Mouse (Mus musculus) macrophage (primary cell): ENCODE data around the gene Bmf. TPM values are rescaled to one million over a fixed set of nuclear protein-coding genes. Genes with fewer than 3 reads are reported as not detected.
"Not testable (repeated sequence)": the region's sequence is repeated elsewhere in the genome, so short reads cannot be mapped to it uniquely, and the experiment has no call there.

Experiments
- H3K27ac ChIP-seq: fragments of 350-480 bp; formaldehyde crosslinking; 2 replicates; pipeline ENCODE4 v1.9.0; 2021
- H3K36me3 ChIP-seq: fragments of 350-480 bp; formaldehyde crosslinking; 2 replicates; pipeline ENCODE4 v1.9.0; 2021; ENCODE audit errors: inconsistent target
- H3K4me3 ChIP-seq: fragments of 350-480 bp; formaldehyde crosslinking; 2 replicates; pipeline ENCODE4 v1.9.0; 2021; ENCODE audit errors: inconsistent target
- H3K79me2 ChIP-seq: fragments of 350-480 bp; formaldehyde crosslinking; 2 replicates; pipeline ENCODE4 v1.9.0; 2021; ENCODE audit errors: inconsistent target
- WGBS: methylation state at CpG from one replicate; pipeline ENCODE4 v1.1.7; 2026; ENCODE audit warnings: inconsistent platforms; ENCODE audit not compliant: missing documents; 5-methylcytosine and 5-hydroxymethylcytosine counted together
- polyA plus RNA-seq: library from polyadenylated mRNA; stranded (reverse); fragments of 250-400 nt; gene quantifications from 3 replicates; pipeline ENCODE4 v1.2.4, GENCODE M21; 2018; ENCODE audit warnings: inconsistent platforms

The Bmf gene
- polyA plus RNA-seq, 1 experiment from 2014 or later: 5.3 TPM

DNA sequence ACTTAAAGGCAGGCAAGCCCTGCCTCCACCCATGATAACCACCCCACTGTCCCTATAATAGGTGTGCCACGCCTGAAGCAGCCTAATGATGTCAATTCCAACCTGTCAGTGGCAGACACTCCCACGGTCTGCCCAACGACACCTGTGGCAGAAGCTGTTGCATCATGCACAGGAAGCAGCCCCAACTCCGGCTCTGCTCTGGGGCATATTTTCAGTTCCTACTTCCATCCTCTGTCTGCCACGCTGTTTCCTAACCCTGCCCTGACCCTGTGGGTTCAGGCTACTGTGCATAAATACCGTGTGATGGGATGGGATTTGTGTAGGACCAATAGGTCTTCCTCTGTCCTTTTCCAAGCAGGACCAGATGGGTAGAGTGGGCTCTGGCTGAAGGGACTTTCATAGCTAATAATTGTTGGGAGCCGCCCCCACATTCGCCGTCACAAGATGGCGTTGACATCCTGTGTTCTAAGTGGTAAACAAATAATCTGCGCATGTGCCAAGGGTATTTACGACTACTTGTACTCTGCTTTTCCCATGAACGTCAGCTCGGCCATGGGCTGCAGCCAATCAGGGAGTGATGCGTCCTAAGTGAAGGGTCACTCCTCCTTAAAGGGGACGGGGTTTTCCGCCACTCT, 5.0 kb upstream of the Bmf start:
- not testable (repeated sequence) for H3K36me3 ChIP-seq, H3K79me2 ChIP-seq
- WGBS: 8% methylated on average over 6 of the region's 17 CpGs
- Histone ChIP-seq H3K4me3 (peak overlapping the region; percentile 30), H3K27ac (peak overlapping the region; percentile 46)

DNA sequence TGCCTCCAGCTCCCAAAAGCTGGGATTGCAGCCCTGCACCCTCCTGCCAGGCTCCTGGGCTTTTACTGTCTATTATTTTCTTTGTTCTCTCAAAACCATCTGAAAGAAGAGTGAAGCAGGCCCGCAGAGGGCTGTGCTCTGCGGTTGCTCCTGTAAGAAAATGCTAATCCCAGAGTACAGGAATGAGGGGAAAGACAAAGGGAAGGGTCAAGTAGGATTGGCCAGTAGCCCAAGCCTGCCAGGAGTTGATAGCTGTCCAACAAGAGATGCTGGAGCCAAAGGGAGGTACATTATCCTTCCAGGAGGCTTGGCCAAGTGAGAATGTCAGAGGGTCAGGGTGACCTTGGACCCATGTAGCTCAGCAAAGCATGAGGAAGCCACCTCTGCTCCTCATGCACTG, 2.1 kb upstream of the Bmf start:
- Histone ChIP-seq H3K27ac (no peak overlapping the region), H3K36me3 (no peaks in the 10 kb centered on the region), H3K4me3 (no peak overlapping the region), H3K79me2 (no peaks in the 10 kb centered on the region)
- WGBS: 91% methylated on average over 2 of the region's 2 CpGs

DNA sequence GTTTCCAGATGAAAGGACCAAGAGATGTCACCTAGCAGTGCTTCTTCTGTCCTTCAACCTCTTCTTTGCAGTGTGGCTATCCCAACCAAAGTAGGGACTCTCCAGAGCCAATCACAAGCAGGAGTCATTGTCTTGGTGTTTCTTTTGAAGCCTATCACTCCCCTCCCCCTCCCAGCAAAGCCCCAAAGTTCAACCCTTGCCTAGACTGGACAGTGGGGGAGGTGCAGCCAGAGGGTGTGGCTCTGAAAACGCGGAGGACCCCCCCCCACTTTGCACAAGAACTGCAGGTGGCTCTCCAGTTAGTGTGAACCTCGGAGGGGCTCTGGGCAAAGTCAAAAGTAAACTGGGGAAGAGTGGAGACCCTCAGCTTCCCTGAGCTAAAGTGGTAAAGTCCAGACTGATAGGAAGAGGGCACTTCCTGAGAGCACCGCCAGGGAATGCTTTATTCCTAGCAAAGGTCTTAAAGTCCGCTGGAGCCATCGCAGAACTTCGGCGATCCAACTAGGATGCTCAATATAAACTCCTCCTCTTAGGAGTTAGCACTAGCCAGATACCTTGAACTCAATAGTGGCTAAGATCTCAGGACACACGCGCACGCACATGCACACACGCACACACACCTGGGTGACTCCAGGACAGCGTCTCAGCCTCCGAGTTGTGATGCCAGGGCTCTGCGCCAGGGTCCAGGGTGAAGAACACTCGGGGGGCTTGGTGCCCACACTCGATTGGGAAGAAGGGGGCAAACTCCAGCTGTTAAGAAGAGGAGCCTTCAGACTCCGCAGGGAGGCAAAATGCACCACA, 866 bp downstream of the Bmf start:
- H3K27ac ChIP-seq: no peak overlapping the region
- WGBS: 8% methylated on average over 18 of the region's 18 CpGs
- H3K36me3 ChIP-seq: no peaks in the 10 kb centered on the region
- peak overlapping the region; percentile 49 for H3K4me3 ChIP-seq
- H3K79me2 ChIP-seq: no peaks in the 10 kb centered on the region

DNA sequence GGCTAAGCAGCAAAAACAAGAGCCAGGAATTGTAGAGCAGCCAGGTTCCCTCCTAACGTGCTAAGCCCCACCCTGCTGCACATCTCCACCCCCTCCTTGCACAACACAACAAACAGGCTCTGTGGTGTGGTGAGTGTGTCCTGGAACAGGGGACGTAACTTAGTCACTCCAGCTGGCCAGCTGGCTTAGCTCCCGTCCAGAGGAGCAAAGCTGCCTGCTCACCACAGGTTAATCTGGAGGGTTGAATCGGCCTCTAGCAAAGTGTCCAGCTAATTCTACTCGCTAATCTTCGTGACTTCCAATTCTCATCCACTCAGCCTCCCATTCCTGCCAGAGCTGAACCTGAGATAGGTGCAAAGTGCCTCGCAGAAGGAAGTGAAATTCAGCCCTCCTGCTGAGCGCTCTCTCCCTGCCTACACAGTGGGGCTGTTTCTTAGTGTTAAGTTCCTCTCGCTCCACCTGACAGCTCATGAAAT, 1.9 kb downstream of the Bmf start:
- Histone ChIP-seq H3K36me3 (no peaks in the 10 kb centered on the region), H3K4me3 (no peak overlapping the region), H3K79me2 (no peaks in the 10 kb centered on the region), H3K27ac (no peak overlapping the region)
- WGBS: 15% methylated on average over 9 of the region's 9 CpGs

DNA sequence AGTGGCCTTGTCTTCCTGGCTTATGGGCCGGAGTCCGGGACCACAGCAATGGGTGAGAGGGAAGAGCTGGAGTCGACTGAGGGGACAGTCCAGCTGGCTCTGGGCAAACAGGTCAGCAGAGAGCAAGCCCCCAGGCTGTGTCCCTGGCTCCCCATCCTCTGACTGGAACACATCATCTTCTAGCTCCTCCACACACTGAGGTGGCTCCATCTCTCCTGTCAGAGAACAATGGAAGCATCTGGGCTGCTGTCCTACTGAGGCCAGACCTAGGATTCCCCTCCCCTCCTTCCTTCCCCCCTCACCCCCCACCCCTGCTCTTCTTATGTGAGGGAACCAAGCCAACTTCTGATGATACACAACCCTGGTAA, 2.7 kb downstream of the Bmf start:
- Histone ChIP-seq H3K4me3 (no peak overlapping the region), H3K79me2 (no peaks in the 10 kb centered on the region), H3K36me3 (no peaks in the 10 kb centered on the region), H3K27ac (no peak overlapping the region)
- WGBS: 64% methylated on average over 3 of the region's 3 CpGs

DNA sequence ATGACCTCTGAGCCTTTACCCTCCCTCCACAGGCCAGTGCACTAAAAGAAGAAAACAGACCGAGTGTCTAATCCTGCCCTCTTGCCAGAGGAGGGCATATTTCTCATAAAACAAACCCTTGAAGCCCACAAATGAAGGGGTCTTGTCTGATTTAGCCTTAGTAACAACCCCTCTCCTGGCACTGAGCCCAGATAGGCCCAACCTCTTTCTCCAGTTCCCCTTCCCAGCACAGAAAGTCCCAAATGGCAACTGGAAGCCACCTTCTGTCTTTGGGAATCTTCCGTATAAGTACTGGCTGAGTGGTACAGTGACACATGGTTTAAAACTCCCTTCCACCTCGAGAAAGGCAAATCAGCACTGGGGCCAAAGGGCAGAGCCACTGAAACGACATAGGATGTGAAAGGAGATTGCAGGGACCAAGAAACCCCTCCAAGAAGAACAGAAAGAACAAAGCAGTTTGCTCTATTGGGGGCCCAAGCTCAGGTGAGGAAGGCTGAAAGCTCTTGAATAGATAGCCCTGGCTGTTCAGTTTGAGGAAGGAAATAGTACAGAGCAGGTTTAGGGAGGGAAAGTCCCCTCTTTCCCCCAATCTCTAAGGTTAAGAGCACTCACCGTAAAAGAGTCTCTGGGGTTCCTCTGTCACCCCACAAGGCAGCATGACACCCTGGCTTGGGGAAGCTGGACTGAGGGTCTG, 3.2 kb downstream of the Bmf start:
- H3K4me3 ChIP-seq: no peak overlapping the region
- no peak overlapping the region for H3K27ac ChIP-seq
- no peaks in the 10 kb centered on the region for H3K79me2 ChIP-seq
- no peaks in the 10 kb centered on the region for H3K36me3 ChIP-seq
- WGBS: 47% methylated on average over 5 of the region's 5 CpGs

DNA sequence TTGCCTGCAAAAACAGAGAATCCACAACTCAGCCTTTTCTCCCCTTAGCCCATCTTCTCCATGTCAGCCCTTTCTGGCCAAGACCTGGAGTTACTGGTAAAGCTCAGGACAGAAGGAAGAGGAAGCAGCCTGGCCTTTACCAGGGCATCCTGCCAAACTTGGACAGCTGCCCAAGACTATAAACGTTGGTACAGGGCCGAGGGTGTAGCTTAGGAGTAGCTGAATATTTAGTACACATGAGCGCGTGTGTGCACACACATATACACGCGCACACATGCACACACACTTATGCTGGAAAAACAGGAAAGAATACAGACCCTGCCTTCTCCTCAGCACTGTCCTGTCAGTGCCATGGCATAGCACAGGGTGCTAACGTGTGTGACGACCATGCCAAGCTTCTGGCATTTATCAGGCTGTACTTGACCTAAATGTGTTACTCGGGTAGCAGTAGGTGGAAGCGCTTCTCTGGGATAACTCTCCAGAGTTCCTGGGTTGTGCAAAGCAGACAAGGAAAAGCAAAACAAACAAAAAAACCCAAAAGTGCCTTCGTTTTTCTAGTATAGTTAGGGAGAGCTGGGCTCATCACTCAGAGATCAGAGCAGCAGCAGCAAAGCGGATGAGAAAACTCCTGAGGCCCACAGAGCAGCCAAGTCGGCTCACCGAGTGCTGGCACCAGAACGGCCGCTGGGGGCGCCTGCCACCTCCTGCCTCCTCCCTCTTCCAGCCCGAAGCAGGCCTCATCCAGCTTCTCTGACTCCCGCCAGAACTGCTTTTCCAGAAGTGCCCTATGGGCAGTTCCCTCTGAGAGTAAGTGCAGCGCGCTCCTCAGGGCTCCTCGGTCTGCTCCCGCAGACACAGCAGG, 4.0 kb downstream of the Bmf start:
- Histone ChIP-seq H3K27ac (peak overlapping the region; percentile 25), H3K4me3 (no peak overlapping the region), H3K79me2 (no peaks in the 10 kb centered on the region), H3K36me3 (no peaks in the 10 kb centered on the region)
- 45% methylated on average over 23 of the region's 23 CpGs for WGBS

DNA sequence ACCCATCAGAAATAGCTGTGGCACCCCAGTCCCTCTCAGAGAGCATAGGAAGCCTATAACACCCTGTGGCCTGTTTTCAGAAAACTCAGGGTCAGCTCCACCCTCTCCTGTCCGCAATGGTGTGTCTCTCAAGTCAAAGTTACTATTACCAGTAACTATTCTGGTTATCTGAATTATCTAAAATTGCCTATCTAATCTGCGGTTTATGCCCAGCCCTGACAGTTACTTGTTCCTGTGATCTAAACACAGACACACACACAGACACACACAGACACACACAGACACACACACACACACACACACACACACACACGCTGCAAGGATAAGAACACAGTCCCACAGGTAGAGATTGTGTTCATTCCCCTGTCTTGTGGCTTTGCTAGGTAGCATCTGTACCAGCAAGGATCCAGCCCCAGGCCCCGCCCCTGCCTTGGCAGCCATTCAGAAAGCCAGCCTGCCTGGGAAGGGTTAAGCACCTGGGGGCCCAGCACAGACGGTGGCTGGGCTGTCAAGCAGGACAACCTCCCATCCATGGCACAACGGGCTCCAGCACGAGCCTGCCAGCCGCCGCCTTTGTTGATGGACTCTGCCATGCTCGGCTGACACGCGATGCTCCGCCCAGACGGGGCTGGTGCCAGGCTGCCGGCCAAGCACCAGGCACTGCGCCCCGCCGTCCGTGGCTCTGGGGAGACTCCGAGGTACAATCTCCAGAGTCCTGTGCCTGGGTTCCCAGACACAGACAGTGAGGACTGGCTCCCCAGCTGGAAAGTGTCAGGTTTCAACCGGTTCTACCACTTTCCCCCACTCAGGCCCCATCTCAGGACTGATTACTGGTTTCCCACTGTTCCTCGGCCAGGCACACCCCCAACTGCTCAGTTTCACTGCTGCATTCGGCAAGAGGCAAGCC, 5.3 kb downstream of the Bmf start:
- 11% methylated on average over 23 of the region's 23 CpGs for WGBS
- peak overlapping the region; percentile 25 for H3K27ac ChIP-seq
- H3K79me2 ChIP-seq: no peaks in the 10 kb centered on the region
- H3K36me3 ChIP-seq: no peaks in the 10 kb centered on the region
- no peak overlapping the region; the same call in 1 of the 2 replicates for H3K4me3 ChIP-seq

DNA sequence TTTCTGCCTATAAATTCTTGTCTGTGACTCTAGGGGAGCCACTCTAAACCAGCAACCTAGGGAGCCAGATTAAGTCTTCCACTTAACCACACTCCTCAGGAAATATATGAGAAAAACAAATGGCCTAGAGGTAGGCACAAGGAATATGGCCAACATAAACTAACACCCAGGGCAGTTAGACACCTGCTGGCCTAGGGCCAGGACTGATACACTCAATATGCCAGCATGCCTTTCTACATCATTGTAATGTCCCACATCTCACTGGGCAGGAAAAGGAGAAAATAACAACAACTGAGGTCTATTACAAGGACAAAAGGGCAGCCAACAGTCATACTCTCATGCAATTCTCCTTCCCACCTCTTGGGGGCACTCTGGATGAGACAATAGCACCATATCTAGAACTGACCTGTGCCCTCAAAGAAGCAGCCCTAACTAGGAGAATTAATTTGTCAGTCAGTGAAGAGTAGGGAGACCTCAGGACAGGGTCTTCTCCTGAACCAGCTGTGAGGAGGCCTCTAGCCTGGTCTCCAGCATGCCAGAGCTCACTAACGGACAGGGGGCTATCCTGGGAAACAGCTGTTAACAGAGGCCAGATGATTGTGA, 6.4 kb downstream of the Bmf start:
- no peaks in the 10 kb centered on the region for H3K36me3 ChIP-seq
- WGBS: 100% methylated on average over 1 of the region's 1 CpGs
- H3K4me3 ChIP-seq: no peak overlapping the region
- H3K79me2 ChIP-seq: no peaks in the 10 kb centered on the region
- H3K27ac ChIP-seq: no peak overlapping the region

DNA sequence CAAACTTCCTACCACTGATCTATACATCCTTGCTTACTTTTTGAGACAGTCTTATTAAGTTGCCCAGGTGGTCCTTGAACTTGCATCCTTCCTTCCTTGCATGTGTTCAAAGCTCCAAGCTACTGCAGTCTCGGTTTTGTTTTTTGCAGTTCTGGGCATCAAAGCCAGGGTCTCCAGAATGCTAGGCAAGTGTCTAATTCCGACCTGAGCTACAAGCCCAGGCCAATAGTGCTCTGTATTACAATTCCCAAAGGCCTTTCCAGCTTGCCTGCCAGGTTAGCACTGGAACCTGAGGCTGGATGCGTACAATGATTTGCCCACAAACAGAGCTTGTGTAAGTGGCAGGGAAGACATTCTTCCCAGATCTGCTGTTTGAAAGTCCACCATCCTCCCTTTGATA, 7.8 kb downstream of the Bmf start:
- Histone ChIP-seq H3K79me2 (no peaks in the 10 kb centered on the region), H3K36me3 (no peaks in the 10 kb centered on the region), H3K27ac (no peak overlapping the region), H3K4me3 (no peak overlapping the region)
- WGBS: 94% methylated on average over 3 of the region's 3 CpGs

DNA sequence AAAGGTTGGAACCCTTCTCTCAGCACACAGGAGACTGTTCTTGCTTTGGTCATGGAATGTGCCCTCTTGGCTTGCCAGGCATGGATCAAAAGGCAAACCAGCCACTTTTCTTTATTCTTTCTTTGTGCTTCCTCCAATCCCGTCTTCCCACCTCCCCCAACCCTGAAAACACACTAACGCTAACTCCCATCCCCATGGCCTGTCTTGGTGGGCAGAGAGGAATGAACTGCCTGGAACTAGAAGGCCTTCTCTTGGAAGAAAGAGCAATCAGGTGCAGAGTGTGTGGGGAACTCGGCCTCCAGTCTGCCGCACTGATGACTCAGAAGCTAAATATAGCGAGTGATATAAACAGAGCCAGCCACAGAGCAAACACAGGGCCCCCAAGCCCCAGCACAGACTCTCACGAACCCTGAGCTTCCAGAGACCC, 8.8 kb downstream of the Bmf start:
- 7% methylated on average over 6 of the region's 6 CpGs for WGBS
- Histone ChIP-seq H3K79me2 (no peaks in the 10 kb centered on the region), H3K36me3 (no peaks in the 10 kb centered on the region), H3K27ac (peak overlapping the region; percentile 87), H3K4me3 (no peak overlapping the region)

DNA sequence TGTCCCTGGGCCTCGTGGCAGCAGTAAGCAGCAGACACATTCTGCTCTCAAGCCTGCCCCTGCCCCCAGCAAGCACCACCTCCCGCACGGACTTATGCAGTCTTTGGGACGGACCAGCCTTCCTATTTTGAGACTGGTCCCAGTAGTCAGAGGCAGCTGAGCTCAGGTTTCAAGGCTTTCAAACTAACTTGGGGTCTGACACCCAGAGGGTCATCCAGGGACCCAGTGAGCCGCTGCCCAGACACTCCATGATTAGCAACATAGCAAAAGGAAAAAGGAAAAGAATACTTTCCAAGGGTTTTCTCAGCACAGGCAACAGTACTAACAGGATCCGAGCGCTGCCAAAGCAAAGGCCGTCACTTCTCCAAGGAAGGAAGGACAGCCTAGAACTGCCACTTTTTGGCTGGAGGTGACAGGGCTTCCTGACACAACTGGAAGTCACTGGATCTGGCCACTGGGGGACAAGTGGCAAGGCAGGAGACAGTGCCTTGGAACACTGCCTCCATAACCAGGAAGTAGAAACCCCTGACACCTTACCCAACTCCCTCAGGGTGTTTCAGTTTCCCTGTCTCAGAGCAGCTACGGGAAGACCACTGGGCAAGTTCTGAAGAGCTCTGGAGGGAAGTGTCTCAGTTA, 9.5 kb downstream of the Bmf start:
- Histone ChIP-seq H3K79me2 (no peaks in the 10 kb centered on the region), H3K36me3 (no peaks in the 10 kb centered on the region), H3K27ac (peak overlapping the region; percentile 87), H3K4me3 (no peak overlapping the region)
- 72% methylated on average over 9 of the region's 9 CpGs for WGBS

DNA sequence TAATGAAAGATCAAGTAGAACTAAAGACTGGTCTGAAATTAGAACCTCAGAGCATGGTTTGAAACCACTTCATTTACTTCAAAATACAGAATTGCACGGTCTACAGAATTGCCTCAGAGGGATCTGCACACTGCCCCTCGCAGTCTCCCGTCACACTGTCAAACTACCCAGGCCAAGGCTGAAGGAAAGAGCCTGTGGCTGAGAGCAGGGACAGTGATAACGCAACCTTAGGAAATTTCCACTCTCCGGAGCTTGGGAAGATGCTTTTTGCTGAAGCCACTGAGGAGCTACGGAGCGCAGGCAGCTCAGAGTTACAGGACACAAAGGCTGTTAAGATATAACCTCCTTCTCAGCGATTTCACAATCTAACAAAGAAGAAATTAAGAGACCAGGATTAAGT, 10.4 kb downstream of the Bmf start:
- H3K27ac ChIP-seq: no peak overlapping the region
- H3K79me2 ChIP-seq: no peaks in the 10 kb centered on the region
- H3K4me3 ChIP-seq: no peak overlapping the region
- H3K36me3 ChIP-seq: no peaks in the 10 kb centered on the region
- WGBS: 96% methylated on average over 8 of the region's 8 CpGs
